Mouse (Mus musculus): ENCODE data around the gene Ruvbl1. TPM values are rescaled to one million over a fixed set of nuclear protein-coding genes. Genes with fewer than 3 reads are reported as not detected.
A peak's percentile ranks its signal among the peaks of the same experiment; 100 is the strongest.

The Ruvbl1 gene
- polyA plus RNA-seq (2012; ENCODE audit: insufficient read depth, insufficient read length, missing spikeins) = 18.3 and 20.2 TPM in 2 replicates

- Histone ChIP-seq H3K4me3 (ENCODE audit: insufficient read depth, low read length) (peak within 1 kb of the TSS; percentile 61), H3K4me1 (ENCODE audit: control insufficient read depth, insufficient read depth, low read length) (peaks cover 9% of the 10 kb centered on the region; the same call in 1 of the 2 replicates), H3K27ac (ENCODE audit: insufficient read depth, low read depth, low read length) (no peak within 1 kb of the TSS)
- TF ChIP-seq CTCF (IDR thresholded peaks at IDR 0.05; ENCODE audit: low read depth, low read length) (no peak), POLR2A (IDR thresholded peaks at IDR 0.05; ENCODE audit: borderline replicate concordance, low read depth, low read length) (no peak)
Measured at GRCm38 (mm10) chr6:88465181-88465920, at the start of gene Ruvbl1. Gene Ruvbl1, plus strand, starts transcription at chr6:88465409.

DNA sequence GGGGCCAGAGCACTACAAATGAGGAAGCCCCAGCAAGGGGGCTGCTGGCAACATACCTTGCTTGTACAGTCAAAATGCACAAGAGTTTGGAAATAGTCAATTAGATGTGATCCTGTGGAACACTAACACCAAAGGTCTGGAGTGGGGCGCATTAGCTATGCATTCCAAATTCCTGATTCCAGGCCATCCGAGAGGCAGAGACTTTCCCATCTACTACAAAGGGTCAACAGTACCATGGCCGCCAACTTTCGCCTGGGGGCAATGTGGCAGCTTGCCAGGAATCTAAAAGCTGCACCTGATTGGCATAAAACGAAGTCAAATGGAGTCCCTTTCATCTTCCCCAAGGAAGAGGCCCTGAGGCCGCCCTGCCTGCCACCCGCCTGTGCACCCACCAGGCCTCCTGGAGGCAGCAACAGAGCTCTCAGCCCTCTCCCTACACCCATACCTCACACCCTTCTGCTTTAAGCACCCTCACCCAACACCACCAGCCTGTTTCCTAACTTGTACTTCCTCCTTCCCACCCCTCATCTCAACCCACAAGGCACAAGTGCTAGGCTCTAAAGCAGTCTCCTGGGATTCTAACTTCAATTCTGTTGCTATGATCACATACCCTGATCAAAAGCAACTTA, 49.0 kb upstream of the Ruvbl1 start:
- H3K4me1 ChIP-seq (ENCODE audit: control insufficient read depth, insufficient read depth, low read length) = peaks cover 15% of the 10 kb centered on the region
- H3K27ac ChIP-seq (ENCODE audit: insufficient read depth, low read depth, low read length) = no peak overlapping the region
- TF ChIP-seq POLR2A (IDR thresholded peaks at IDR 0.05; ENCODE audit: borderline replicate concordance, low read depth, low read length) (no peak), CTCF (IDR thresholded peaks at IDR 0.05; ENCODE audit: low read depth, low read length) (no peak)
- H3K4me3 ChIP-seq (ENCODE audit: insufficient read depth, low read length) = no peak overlapping the region

DNA sequence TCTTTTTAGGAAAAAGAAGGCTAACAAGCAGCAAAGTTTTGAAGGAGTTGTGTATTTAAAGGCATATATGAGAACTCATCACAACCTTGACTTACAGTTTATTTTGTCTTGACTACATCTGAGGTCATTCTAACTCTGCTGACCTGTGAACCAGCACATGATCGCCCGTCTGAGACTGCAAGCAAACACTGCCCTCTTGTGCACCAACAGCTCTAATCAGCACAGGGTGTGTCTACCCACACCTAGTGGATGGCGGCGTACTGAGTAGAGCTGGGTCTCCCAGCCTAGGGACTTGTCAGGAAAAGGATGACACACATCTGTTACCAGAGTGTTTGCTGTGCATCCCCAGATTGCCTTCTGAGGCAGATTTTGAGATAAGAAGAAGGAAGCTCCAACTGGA, 34.0 kb upstream of the Ruvbl1 start:
- Histone ChIP-seq H3K4me3 (ENCODE audit: insufficient read depth, low read length) (no peak overlapping the region), H3K27ac (ENCODE audit: insufficient read depth, low read depth, low read length) (no peak overlapping the region), H3K4me1 (ENCODE audit: control insufficient read depth, insufficient read depth, low read length) (peaks cover 7% of the 10 kb centered on the region)
- TF ChIP-seq CTCF (IDR thresholded peaks at IDR 0.05; ENCODE audit: low read depth, low read length) (0 out of 2 replicates have a peak, but pooled peaks have one; percentile 10), POLR2A (IDR thresholded peaks at IDR 0.05; ENCODE audit: borderline replicate concordance, low read depth, low read length) (no peak)

DNA sequence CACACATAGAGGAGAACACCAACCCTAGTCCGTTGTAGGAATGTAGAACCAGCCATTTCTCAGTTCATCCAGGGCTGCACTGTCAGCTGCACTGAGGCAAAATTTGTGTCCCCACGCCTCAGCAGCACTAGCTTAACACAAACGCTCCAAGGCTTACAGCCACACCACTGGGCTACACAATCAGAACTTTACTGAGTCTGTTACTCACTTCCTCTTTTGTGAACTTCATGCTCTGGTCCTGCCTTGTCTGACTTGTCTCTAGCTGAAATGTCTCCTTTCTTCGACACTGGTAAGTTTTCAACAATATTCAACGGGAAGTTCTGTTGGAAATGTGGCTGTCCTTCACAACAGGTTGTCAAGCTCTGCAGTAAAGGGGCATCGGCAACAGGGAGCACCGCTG, 29.6 kb upstream of the Ruvbl1 start:
- Histone ChIP-seq H3K4me3 (ENCODE audit: insufficient read depth, low read length) (no peak overlapping the region), H3K27ac (ENCODE audit: insufficient read depth, low read depth, low read length) (no peak overlapping the region), H3K4me1 (ENCODE audit: control insufficient read depth, insufficient read depth, low read length) (peaks cover 7% of the 10 kb centered on the region)
- TF ChIP-seq CTCF (IDR thresholded peaks at IDR 0.05; ENCODE audit: low read depth, low read length) = no peak

GRCm38 (mm10) chr6:88439056-88439455, 26.2 kb upstream of the Ruvbl1 start:
- TF ChIP-seq POLR2A (IDR thresholded peaks at IDR 0.05; ENCODE audit: borderline replicate concordance, low read depth, low read length) (no peak), CTCF (IDR thresholded peaks at IDR 0.05; ENCODE audit: low read depth, low read length) (no peak)
- no peak overlapping the region for H3K4me3 ChIP-seq (ENCODE audit: insufficient read depth, low read length)
- no peak overlapping the region for H3K27ac ChIP-seq (ENCODE audit: insufficient read depth, low read depth, low read length)
- peaks cover 7% of the 10 kb centered on the region for H3K4me1 ChIP-seq (ENCODE audit: control insufficient read depth, insufficient read depth, low read length)

DNA sequence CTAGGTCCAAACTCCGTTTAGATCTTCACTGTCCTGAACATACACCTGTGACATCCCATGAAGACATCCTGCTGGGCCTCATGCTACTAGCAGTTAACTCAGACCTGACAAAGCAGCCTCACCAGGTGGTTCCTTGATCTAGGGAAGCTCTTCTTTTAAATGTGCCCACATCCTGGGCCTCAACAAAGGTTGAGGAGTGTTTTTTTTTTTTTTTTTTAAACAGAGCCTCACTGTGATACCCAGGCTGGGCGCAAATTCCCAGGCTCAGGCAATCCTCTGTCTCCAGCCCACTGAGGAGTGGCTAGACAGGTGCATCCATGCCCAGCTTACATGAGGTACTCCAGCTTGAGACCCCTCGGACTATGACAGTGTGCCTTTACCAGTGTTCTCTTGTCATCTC, 22.7 kb upstream of the Ruvbl1 start:
- TF ChIP-seq POLR2A (IDR thresholded peaks at IDR 0.05; ENCODE audit: borderline replicate concordance, low read depth, low read length) (no peak), CTCF (IDR thresholded peaks at IDR 0.05; ENCODE audit: low read depth, low read length) (no peak)
- H3K4me1 ChIP-seq (ENCODE audit: control insufficient read depth, insufficient read depth, low read length) = peaks cover 9% of the 10 kb centered on the region
- H3K4me3 ChIP-seq (ENCODE audit: insufficient read depth, low read length) = no peak overlapping the region
- H3K27ac ChIP-seq (ENCODE audit: insufficient read depth, low read depth, low read length) = no peak overlapping the region

GRCm38 (mm10) chr6:88443446-88443845, 21.8 kb upstream of the Ruvbl1 start:
- TF ChIP-seq CTCF (IDR thresholded peaks at IDR 0.05; ENCODE audit: low read depth, low read length) (no peak), POLR2A (IDR thresholded peaks at IDR 0.05; ENCODE audit: borderline replicate concordance, low read depth, low read length) (no peak)
- peaks cover 9% of the 10 kb centered on the region for H3K4me1 ChIP-seq (ENCODE audit: control insufficient read depth, insufficient read depth, low read length)
- no peak overlapping the region for H3K4me3 ChIP-seq (ENCODE audit: insufficient read depth, low read length)
- H3K27ac ChIP-seq (ENCODE audit: insufficient read depth, low read depth, low read length) = no peak overlapping the region

GRCm38 (mm10) chr6:88444076-88444750, 21.0 kb upstream of the Ruvbl1 start:
- TF ChIP-seq CTCF (IDR thresholded peaks at IDR 0.05; ENCODE audit: low read depth, low read length) = no peak
- Histone ChIP-seq H3K4me3 (ENCODE audit: insufficient read depth, low read length) (no peak overlapping the region), H3K4me1 (ENCODE audit: control insufficient read depth, insufficient read depth, low read length) (peaks cover 9% of the 10 kb centered on the region), H3K27ac (ENCODE audit: insufficient read depth, low read depth, low read length) (no peak overlapping the region)

- Histone ChIP-seq H3K4me1 (ENCODE audit: control insufficient read depth, insufficient read depth, low read length) (peaks cover 9% of the 10 kb centered on the region), H3K27ac (ENCODE audit: insufficient read depth, low read depth, low read length) (no peak overlapping the region), H3K4me3 (ENCODE audit: insufficient read depth, low read length) (peak overlapping the region; percentile 88)
- no peak for TF ChIP-seq POLR2A (IDR thresholded peaks at IDR 0.05; ENCODE audit: borderline replicate concordance, low read depth, low read length)
- TF ChIP-seq CTCF (IDR thresholded peaks at IDR 0.05; ENCODE audit: low read depth, low read length) = no peak
Measured at GRCm38 (mm10) chr6:88445661-88446060, 19.5 kb upstream of the Ruvbl1 start.

Measured in bone marrow macrophage, adult 2 months (primary cell).